Mouse (Mus musculus): ENCODE results near the gene Jtb.
A peak's percentile ranks its signal among the peaks of the same experiment; 100 is the strongest.

Jtb gene

DNA sequence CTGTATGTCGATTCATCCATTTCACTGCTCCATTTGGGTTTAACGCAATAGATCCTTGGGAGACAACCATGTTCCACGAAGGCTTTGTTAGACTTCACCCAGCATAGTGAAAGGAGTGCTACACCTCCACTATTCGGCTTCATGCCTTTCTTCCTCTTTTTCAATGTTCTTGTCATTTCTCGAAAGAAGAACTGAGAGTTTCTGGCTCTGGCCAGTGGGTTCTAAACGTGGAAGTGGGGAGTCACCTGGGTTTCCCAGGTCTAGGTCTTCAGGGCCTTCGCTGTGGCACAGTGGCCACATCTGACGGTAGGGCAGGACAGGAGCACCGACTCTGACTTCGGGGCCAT is 33.3 kb downstream of the Jtb start:
- no peak for DNase-seq

DNA sequence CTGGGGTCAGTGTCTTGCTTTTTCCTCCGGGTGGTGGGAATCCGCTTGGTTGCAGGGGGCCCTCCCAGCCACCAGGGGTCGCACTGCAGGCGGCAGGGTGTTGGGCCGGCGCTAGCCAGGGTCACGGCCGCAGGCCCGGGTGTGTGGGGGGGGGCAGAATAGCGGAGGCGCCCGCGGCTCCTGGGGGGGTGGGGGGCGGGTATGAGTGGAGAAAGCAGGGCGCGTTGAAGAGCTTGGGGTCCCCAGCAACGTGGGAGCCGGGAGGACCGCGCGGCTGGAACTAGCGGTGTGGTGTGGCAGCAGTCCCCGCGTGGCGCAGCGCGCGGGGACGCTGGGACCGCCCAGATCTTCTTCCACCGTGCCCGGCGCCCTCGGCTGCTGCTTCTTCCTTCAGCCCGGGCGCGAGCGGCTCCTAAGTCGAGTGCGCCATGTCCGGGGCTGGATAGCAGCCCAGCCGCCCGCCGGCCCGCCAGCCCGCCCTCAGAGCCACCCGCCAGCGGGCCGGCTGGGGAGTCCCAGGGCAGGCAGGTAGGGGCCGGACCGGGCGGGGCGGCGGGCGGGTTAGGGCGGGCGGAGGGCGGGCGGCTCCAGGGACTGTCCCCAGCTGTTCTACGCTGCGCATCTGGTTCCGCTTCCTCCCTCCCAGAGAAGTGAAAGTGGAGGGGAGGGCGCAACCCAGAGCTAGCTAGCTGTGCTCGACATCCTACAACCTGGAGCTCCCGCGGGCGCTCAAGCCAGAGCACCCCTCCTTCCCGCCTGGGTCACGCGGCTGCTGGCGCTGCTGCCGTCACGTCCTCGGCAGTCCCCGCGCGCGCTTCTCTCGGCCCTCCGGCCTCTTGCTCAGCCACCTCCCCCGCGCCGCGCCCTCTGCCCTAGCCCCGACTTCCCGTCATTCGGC is 33.9 kb downstream of the Jtb start, which contains the start of gene Dennd4b:
Gene Dennd4b, plus strand, starts transcription at position 152 of the 898 bp plus-strand sequence.
- peak; percentile 97 to 98 for DNase-seq

DNA sequence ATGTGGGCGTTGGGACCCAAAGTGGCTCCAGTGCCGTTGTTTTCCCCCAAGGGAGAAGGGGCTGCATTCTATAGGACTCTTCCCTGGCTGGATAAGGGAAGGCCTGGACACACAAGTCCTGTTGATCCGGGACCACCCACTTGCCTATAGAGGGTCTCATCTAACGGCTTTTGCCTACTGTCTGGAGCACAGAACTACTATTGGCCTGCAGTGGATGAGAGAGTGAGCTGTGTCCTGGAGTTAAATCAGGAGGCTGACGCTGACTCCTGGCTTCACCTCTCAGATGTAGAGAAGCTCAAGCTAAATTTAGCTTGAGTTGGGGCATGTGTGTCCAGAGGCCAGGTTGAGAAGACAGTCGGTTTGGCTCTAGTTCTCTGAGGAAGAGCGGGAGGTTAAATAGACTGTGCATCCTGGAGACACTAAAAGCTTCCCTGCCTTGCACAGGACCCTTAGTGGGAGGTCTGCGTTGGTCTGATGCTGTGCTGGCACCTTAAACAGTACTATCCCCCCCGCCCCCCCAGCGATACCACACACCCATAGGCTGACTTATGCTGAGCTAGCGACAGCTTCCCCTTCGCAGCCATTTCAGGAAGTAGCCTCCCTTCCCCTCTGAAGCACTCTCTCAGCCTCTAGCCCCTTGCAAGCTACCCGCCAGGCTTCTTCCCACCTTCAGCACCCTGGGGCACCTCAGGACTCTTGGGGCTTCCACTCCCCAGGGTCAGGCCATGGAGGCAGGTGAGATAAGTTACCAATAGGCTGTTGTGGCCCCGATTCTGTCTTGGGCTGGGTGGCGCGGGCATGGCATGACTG is 34.7 kb downstream of the Jtb start:
- DNase-seq = no peak

DNA sequence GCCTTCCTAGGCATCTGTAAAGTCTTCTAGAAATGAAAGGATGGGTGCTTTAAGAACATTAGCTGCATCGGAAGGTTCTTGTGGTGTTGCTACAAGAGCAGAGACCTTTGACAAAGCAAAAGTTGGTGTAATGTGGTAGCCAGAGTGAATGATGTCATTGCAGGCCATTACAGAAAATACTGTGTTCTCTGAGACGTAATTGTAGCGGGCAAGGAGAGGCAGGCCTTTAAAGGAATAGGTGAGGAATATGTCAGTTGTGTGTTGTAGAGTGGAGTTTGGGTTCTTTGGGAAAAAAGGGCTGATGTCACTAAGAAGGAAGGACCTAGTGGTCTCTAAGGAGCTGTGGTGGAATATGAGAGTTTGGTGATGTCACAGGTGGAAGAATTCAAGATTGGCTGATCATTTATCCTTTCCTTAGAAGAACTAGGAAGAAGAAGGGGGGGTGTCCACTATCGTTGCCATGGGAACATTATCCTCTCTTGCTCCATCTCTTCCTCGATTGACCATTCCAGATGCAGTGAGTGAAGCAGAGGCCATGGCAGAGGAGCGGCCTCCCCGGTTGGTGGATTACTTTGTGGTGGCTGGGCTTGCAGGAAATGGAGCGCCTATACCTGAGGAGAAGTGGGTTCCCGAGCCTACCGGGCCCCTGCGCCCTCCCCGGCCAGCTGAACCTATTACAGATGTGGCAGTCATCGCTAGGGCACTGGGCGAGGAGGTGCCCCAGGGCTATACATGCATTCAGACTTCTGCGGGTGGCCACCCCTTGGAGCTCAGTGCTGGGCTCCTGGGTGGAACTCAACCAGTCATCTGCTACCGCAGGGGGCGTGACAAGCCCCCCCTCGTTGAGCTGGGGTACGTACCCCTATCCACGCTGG is 35.7 kb downstream of the Jtb start:
- no peak for DNase-seq

DNA sequence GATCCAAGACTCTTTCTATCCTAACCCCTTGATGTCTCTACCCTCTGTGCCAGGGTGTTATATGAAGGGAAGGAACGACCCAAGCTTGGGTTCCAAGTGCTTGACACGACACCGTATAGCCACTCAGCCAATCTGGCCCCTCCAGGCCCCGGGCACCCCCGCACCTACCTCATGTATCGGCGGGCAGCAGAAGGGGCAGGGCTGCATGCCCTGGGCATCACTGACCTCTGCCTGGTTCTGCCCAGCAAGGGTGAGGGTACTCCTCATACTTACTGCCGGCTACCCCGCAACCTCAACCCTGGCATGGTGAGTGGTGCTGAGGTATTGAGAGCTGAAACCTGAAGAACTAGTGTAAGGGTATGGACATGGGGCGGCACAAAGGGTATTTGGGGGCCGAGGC is 36.8 kb downstream of the Jtb start:
- no peak for DNase-seq

DNA sequence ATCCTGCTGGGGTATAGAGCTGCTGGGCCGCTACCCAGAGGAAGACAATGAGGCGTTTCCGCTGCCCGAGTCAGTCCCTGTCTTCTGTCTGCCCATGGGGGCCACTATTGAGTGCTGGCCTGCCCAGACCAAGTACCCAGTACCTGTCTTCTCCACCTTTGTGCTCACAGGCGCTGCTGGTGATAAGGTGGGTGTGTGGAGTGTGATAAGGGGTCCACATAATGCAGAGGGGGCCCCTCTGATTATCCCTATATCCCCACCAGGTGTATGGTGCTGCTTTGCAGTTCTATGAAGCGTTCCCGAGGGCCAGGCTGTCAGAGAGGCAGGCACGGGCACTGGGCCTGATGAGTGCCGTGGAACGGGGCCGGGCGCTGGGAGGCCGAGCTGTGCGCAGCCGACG is 37.6 kb downstream of the Jtb start:
- no peak for DNase-seq

DNA sequence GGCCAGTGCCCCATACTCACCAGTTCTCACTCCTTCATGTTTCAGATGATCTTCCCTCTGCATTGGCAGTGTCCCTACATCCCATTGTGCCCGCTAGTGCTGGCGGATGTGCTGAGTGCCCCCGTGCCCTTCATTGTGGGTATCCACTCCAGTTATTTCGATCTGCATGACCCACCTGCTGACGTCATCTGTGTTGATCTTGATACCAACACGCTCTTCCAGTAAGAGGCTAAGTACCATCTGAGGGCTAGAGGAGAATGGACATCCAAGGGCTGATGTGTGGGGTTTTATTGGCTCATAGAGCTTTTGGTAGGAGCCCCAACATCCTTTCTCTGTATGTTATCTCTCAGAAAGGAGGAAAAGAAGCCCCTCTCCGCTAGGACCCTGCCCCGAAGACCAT is 39.4 kb downstream of the Jtb start:
- DNase-seq = no peak

DNA sequence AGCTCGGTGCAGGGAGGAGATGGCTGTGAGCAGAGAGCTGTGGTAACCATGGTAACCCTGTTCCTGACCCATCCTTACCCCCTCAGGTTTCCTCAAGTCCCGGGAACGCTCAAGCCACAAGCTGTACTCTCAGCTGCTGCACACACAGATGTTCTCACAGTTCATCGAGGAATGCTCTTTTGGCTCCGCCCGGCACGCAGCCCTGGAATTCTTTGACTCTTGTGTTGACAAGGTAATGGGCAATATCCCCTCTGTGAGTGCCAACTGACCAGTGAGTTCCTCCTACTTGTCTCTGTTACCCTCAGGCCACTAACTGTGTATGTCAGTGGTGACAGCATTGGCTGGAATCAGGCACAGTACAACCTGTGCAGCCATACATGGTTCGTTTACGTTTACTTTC is 40.8 kb downstream of the Jtb start:
- DNase-seq = no peak

DNA sequence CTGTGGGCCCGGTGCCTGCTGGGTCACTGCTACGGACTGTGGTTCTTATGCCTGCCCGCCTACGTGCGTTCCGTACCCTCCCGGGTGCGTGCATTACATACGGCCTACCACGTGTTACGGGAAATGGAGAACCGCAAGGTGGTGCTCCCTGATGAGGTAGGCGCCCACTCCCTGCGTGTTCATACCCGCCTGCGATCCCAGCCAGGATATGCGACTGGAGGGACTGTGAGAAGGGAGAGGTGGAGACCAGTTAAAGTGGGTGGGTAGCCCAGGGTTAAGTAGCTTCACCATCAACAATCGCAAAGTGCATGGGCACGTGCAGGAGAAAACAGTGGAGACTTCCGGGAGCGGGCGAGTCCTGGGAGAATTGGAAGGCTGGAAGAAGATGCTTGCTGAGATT is 42.5 kb downstream of the Jtb start:
- no peak for DNase-seq

DNA sequence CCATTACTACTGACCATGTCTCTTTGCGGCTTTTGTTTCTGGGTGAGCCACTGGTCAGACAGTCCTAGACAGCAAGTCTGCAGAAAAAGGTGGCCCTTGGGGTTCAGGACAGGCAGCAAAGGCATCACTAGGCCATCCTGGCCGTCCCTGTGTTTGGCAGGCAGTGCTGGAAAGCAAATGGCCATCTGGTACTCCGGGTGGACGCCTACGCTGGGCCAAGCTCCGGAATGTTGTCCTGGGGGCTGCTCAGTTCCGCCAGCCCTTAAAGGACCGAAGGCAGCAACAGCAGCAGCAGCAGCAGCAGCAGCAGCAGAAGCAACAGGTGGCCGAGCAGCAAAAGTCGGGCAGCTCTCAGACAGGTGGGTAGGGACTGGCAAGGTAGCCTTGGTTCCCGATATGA is 43.9 kb downstream of the Jtb start:
- peak; percentile 80 to 82 for DNase-seq

DNA sequence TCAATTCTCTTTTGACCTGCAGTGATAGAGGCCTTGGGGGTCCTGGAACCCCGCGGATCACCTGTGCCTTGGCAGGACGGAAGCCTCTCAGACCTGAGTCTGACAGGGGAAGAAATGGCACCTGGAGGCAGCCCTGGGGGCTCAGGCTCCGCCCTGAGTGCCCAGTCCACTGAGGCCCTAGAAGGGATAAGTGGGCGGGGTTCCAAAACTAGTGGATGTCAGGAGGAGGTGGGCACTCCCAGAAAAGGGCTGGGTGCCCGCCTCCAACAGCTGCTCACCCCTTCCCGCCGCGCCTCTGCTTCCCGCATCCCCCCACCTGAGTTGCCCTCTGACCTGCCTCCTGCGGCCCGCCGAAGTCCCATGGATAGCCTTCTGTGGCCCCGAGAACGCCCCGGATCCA is 45.5 kb downstream of the Jtb start:
- DNase-seq = peak; percentile 44 to 51

DNA sequence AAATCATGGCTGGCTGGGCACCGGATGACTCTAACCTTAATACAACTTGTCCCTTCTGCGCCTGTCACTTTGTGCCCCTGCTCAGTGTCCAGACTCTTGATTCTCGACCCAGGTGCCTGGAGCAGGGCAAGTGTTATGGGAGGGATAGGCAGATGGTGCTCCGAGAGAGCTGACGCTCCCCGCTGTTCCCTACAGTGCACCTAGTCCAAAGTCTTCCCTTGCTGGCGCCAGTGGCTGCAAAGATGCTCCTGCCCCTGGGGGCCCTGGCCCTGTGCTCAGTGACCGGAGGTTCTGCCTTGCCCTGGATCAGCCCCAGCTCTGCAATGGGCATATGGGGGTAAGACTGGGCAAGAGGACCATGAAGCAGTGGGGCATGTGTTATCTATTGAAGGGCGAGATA is 46.4 kb downstream of the Jtb start:
- peak; percentile 75 to 87 for DNase-seq

DNA sequence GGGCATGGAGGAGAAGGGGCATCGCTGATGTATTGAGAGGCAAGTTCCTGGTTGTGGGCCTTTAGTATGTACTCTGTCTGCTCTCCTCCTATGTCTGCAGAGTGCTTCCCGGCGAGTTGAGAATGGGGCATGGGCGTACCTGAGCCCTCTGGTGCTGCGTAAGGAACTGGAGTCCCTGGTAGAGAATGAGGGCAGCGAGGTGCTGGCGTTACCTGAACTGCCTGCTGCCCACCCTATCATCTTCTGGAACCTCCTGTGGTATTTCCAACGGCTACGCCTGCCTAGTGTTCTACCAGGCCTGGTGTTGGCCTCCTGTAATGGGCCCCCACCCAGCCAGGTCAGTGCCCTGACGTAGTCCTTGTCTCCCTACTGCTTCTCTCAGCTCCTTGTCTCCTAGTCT is 46.8 kb downstream of the Jtb start:
- no peak for DNase-seq

DNA sequence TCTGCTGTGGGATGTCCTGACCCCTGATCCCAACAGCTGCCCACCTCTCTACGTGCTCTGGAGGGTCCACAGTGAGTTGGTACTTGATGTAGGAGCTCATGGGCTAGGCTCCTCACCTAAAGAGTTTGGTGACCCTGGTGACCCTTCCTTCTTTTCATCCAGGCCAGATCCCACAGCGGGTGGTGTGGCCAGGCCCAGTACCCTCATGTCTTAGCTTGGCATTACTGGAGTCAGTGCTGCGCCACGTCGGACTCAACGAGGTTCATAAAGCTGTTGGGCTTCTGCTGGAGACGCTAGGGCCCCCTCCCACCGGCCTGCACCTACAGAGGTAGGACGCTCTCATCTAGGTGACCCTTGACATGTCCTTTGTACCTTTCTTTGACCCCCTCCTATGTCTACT is 47.8 kb downstream of the Jtb start:
- no peak for DNase-seq

DNA sequence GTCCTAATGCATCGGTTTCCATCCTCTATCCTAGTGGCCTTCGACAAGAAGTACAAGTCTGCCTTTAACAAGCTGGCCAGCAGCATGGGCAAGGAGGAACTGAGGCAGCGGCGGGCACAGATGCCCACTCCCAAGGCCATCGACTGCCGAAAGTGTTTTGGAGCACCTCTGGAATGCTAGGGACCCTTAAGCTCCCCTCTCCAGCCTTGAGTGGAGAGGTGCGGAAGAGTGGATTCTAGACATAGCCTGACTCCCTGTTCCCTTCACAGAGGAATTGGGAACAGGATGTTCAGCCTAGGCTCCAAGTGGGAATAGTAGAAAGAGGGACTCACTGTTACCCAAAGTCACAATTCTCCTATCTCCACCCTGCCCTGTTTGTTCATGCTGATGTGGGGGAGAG is 48.3 kb downstream of the Jtb start:
- DNase-seq = no peak

DNA sequence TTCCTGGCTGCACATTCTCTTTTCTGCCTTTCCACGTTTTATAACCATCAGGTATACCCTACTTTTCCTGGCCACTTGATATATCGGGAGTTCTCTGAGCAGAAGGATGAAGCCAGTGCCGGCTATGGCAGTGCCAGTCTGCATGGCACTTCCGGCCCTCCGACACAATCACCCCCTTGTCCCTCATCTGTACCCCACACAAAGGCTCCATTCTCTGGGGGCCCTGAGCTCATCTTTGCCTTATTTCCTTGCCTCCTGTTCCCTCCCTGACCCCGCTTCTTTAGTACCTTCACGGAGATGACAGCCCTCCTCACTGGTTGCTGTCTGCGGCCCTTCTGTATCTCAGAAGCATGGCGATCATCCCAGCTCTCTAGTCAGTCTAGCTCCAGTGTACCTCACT is 49.3 kb downstream of the Jtb start:
- no peak for DNase-seq

DNA sequence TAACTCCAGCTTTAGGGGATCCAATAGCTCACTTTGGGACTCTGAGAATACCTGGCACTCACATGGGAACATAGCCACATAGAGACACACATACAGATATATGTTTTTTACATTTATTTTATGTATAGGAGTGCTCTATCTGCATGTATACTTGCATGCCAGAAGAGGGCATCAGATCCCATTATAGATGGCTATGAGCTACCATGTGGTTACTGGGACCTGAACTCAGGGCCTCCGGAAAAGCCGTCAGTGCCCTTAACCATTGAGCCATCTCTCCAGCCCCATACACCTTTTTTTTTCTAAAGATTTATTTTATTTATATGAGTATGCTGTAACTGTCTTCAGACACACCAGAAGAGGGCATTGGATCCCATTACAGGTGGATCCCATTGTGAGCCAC is 52.8 kb downstream of the Jtb start:
- DNase-seq = no peak
